Mouse (Mus musculus) intestine, embryonic 14.5 days (tissue): Measurements from ENCODE around the gene Zfp750. TPM values are rescaled to one million over a fixed set of nuclear protein-coding genes. Genes with fewer than 3 reads are reported as not detected.

Experiments
- ATAC-seq: fragments of 200-750 bp; cut with Nextera tagmentation; replicated peaks from 2 replicates; pipeline ENCODE4 v1.8.0; 2017; ENCODE audit warnings: low read depth, moderate number of reproducible peaks, moderate TSS enrichment, moderate library complexity; ENCODE audit not compliant: low FRiP score, low TSS enrichment
- DNase-seq: peaks from one replicate; pipeline ENCODE4 v3.0.0-alpha.2; 2018; ENCODE audit warnings: low spot score
- H3K27ac ChIP-seq: fragments of 300-500 bp; sonication (generic); 2 replicates; pipeline ENCODE4 v1.5.1; 2014; ENCODE audit warnings: low read depth, mild to moderate bottlenecking, control low read depth
- H3K27me3 ChIP-seq: fragments of 300-500 bp; sonication (generic); replicated peaks from 2 replicates; pipeline ENCODE4 v1.6.1; 2014; ENCODE audit warnings: low read length, control low read depth; ENCODE audit not compliant: control insufficient read depth, insufficient read depth
- H3K36me3 ChIP-seq: fragments of 300-500 bp; sonication (generic); 2 replicates; pipeline ENCODE4 v1.6.1; 2014; ENCODE audit warnings: low read length, control low read depth; ENCODE audit not compliant: control insufficient read depth, insufficient read depth
- H3K4me1 ChIP-seq: fragments of 300-500 bp; sonication (generic); replicated peaks from 2 replicates; pipeline ENCODE4 v1.6.1; 2014; ENCODE audit warnings: low read length, control low read depth, mixed read lengths; ENCODE audit not compliant: control insufficient read depth, insufficient read depth
- H3K4me2 ChIP-seq: fragments of 300-500 bp; sonication (generic); 2 replicates; pipeline ENCODE4 v1.6.1; 2014; ENCODE audit warnings: low read length
- H3K4me3 ChIP-seq: fragments of 300-500 bp; sonication (generic); 2 replicates; pipeline ENCODE4 v1.5.1; 2014; ENCODE audit warnings: low read depth, low read length, control low read depth, mixed read lengths
- H3K9ac ChIP-seq: fragments of 300-500 bp; sonication (generic); 2 replicates; pipeline ENCODE4 v1.6.1; 2014; ENCODE audit warnings: mild to moderate bottlenecking, low read length
- H3K9me3 ChIP-seq: fragments of 300-500 bp; sonication (generic); 2 replicates; pipeline ENCODE4 v1.6.1; 2016; ENCODE audit warnings: low read length, control low read depth; ENCODE audit not compliant: control insufficient read depth
- WGBS: fragments of 180-500 bp; shearing (Covaris S2); extraction: QIAGEN DNeasy Blood & Tissue Kit; methylation state at CpG from one replicate; pipeline ENCODE4 v1.1.7; 2014; 5-methylcytosine and 5-hydroxymethylcytosine counted together
- polyA plus RNA-seq: library from polyadenylated mRNA; unstranded; fragments of >200 nt; fragmentation: Nextera tagmentation; extraction: Ambion mirVana; gene quantifications from 2 replicates; pipeline ENCODE4 v1.2.1, GENCODE M21; 2014

The Zfp750 gene
- 0.19 and 0.38 TPM in 2 replicates for polyA plus RNA-seq

DNA sequence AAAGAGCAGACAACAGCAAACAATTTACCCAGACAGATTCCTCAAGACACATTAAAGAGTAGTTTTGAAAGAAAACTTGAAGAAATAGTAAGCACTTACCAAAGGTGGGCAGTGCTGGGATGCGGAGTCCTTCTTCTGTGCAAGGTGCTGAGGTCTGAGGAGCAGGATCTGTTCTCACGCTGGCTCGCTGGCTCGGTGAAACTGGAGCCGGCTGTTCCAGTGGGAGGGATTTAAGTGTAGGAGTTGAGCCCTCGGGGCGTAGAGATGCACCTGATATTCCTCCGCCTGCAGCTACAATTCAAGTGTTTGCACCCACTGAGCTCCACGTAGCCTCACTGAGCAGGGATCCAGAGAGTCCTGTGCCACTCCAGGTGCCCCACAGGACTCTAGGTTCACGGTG lies at the start of gene Zfp750:
Zfp750 (minus strand) TSS at position 203 of the 400 bp plus-strand sequence.
- Histone ChIP-seq H3K27me3 (no peaks in the 10 kb centered on the region), H3K27ac (no peak within 1 kb of the TSS), H3K4me2 (no peak within 1 kb of the TSS), H3K4me3 (no peak within 1 kb of the TSS), H3K4me1 (peaks cover 4% of the 10 kb centered on the region), H3K9ac (no peak within 1 kb of the TSS), H3K36me3 (no peaks in the 10 kb centered on the region), H3K9me3 (no peaks in the 10 kb centered on the region)
- ATAC-seq (no peak), DNase-seq (no peak)
- WGBS = 38% methylated on average over 10 of the region's 10 CpGs

DNA sequence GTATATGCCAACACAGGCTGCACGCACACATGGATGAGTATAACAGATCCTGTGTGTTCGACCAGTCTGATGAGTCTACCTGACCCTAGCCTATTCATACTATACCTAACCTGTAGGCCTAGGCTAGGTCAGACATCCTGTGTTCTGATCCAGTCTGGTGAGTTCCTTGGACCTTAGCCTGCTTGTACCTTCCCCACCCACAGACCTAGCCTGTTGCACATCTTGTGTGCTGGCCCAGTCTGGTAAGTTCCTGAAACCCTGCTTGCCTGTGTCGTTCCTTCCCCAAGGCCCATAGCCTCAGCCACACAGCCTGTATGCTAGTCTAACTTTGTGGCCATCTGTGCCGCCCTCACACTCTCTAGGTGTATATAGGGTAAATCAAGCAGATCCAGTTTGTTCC lies 45.1 kb upstream of the Zfp750 start:
- peaks cover 7% of the 10 kb centered on the region; the same call in 1 of the 2 replicates for H3K36me3 ChIP-seq
- no peak overlapping the region for H3K9ac ChIP-seq
- H3K27me3 ChIP-seq = no peaks in the 10 kb centered on the region
- DNase-seq (no peak), ATAC-seq (no peak)
- H3K4me1 ChIP-seq = no peaks in the 10 kb centered on the region
- no peak overlapping the region for H3K27ac ChIP-seq
- no peaks in the 10 kb centered on the region for H3K9me3 ChIP-seq
- H3K4me3 ChIP-seq = no peak overlapping the region
- no peak overlapping the region for H3K4me2 ChIP-seq
- 95% methylated on average over 4 of the region's 4 CpGs for WGBS

GRCm38 (mm10) chr11:121563312-121563711 lies 44.2 kb upstream of the Zfp750 start:
- H3K9ac ChIP-seq = no peak overlapping the region
- no peak overlapping the region for H3K27ac ChIP-seq
- DNase-seq (no peak), ATAC-seq (no peak)
- H3K4me3 ChIP-seq = no peak overlapping the region
- H3K9me3 ChIP-seq = no peaks in the 10 kb centered on the region
- no peak overlapping the region for H3K4me2 ChIP-seq
- H3K36me3 ChIP-seq = peaks cover 7% of the 10 kb centered on the region; the same call in 1 of the 2 replicates
- H3K4me1 ChIP-seq = no peaks in the 10 kb centered on the region
- no peaks in the 10 kb centered on the region for H3K27me3 ChIP-seq
- 95% methylated on average over 5 of the region's 5 CpGs for WGBS

GRCm38 (mm10) chr11:121560294-121560663 lies 41.1 kb upstream of the Zfp750 start:
- H3K9me3 ChIP-seq = no peaks in the 10 kb centered on the region
- WGBS = 72% methylated on average over 7 of the region's 7 CpGs
- no peak overlapping the region for H3K4me2 ChIP-seq
- no peak overlapping the region for H3K9ac ChIP-seq
- DNase-seq (no peak), ATAC-seq (no peak)
- H3K4me1 ChIP-seq = no peaks in the 10 kb centered on the region
- no peaks in the 10 kb centered on the region for H3K27me3 ChIP-seq
- H3K4me3 ChIP-seq = no peak overlapping the region
- H3K36me3 ChIP-seq = peaks cover 7% of the 10 kb centered on the region; the same call in 1 of the 2 replicates
- no peak overlapping the region for H3K27ac ChIP-seq

DNA sequence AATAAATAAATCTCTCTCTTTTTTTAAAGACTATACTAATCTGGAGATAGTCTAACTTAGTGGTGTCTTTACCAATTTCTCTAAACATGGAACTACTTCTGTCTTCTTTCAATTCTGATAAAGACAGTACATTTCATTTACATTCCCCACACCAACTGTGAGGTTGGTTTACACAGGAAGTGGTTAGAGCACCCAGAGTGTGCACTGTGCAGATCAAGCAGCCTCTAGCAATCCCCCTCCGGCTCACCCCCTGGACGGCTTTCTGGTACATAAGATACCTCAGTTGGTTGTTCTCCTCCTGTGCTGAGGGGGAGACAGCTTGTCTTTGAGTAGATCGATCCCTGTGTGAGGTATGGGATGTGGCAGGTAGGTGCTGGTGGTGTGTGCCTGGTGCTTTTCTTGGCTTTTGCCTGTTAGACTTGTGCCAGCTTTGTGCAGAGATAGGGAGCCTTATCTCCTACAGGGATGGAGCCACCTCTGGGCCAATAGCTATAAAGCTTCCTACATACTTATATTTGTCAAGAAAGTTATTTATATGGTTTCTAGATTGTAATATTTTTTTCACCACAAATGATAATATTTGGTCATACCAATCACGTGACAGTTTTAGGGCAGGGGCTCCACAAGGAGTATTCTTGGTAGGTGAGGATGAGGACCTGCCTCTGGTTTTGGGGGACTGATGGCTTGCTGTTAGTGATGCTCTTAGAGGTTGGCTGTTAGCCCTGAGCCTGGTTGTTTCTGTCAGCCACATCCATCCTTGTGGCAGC lies 40.6 kb upstream of the Zfp750 start:
- H3K36me3 ChIP-seq = 0 out of 2 replicates have a peak, but pooled peaks cover 2% of the 10 kb centered on the region
- no peak overlapping the region for H3K4me2 ChIP-seq
- 86% methylated on average over 4 of the region's 4 CpGs for WGBS
- no peak overlapping the region for H3K9ac ChIP-seq
- no peaks in the 10 kb centered on the region for H3K4me1 ChIP-seq
- no peak overlapping the region for H3K27ac ChIP-seq
- no peaks in the 10 kb centered on the region for H3K9me3 ChIP-seq
- H3K4me3 ChIP-seq = no peak overlapping the region
- DNase-seq (no peak), ATAC-seq (no peak)
- no peaks in the 10 kb centered on the region for H3K27me3 ChIP-seq

DNA sequence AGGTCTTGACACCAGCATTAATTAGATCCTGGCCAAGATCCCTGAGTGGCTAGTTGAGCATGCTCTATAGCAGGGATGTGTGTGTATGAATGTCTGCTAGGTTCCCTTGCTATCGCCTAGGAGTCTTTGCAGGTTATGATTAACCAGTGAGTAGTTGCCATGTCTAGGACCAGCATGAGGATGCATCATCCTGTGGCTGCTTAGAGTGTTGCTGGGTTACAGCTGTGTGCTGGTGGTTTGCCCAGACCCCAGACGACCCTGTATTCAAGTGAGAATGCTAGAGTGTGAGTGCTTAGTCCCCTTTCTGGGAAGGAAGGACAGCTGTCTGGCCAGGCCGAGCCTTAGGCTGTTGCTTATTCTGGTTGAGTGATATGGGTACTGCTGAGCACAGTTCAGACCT lies 39.4 kb upstream of the Zfp750 start:
- no peaks in the 10 kb centered on the region for H3K9me3 ChIP-seq
- no peak overlapping the region for H3K27ac ChIP-seq
- no peak for ATAC-seq
- WGBS = 88% methylated on average over 3 of the region's 3 CpGs
- H3K36me3 ChIP-seq = no peaks in the 10 kb centered on the region
- H3K4me3 ChIP-seq = no peak overlapping the region
- no peaks in the 10 kb centered on the region for H3K4me1 ChIP-seq
- no peak for DNase-seq
- H3K9ac ChIP-seq = no peak overlapping the region
- H3K27me3 ChIP-seq = no peaks in the 10 kb centered on the region
- no peak overlapping the region for H3K4me2 ChIP-seq

- Histone ChIP-seq H3K9ac (no peak overlapping the region), H3K27me3 (no peaks in the 10 kb centered on the region), H3K27ac (no peak overlapping the region), H3K4me1 (no peaks in the 10 kb centered on the region), H3K36me3 (no peaks in the 10 kb centered on the region), H3K4me2 (no peak overlapping the region), H3K4me3 (no peak overlapping the region), H3K9me3 (no peaks in the 10 kb centered on the region)
- ATAC-seq (no peak), DNase-seq (no peak)
- 94% methylated on average over 1 of the region's 1 CpGs for WGBS
These were observed 38.8 kb upstream of the Zfp750 start for GRCm38 (mm10) chr11:121557946-121558345.

DNA sequence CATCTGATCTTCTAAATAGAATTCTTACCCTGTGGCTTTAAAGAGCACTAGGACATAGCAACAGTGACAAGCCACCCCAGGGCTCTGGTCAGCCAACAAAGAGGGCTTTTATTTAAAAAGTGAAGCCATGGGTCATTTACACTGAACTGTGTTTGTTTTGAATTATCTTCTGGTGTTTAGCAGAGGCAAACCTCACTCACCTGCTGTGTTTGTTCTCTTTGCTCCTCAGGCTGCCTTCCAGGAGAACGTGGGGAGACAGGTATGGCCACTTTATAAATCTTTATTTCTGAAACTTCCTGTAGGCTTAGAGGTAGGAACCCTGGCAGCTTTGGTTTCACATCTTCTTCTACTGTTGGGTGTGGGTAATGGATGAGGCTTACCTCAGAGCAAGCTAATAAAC lies 37.6 kb upstream of the Zfp750 start:
- Histone ChIP-seq H3K36me3 (no peaks in the 10 kb centered on the region), H3K27me3 (no peaks in the 10 kb centered on the region), H3K9me3 (no peaks in the 10 kb centered on the region), H3K9ac (no peak overlapping the region), H3K4me3 (no peak overlapping the region), H3K27ac (no peak overlapping the region), H3K4me2 (no peak overlapping the region), H3K4me1 (no peaks in the 10 kb centered on the region; the same call in 1 of the 2 replicates)
- DNase-seq = no peak
- no peak for ATAC-seq
- 59% methylated on average over 1 of the region's 1 CpGs for WGBS

DNA sequence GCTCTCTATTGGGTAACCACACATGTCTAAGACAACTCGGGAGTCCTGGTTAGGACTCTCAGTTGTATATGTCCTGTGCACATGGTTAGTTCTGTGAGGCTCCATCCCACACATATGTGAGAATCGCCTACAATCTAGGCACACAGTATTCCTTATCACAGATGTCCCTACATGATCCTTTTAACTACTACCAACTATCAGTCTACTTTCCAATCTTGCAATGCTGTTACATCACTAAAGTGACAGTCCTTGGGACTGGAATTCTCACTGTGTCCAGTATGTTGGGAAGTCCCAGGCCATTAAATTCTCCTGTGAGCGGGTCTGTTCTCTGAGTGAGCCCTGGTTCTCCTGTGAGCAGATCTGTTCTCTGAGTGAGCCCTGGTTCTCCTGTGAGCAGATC lies 34.3 kb upstream of the Zfp750 start:
- peaks cover 22% of the 10 kb centered on the region for H3K4me1 ChIP-seq
- H3K9me3 ChIP-seq = no peaks in the 10 kb centered on the region
- no peak overlapping the region for H3K4me3 ChIP-seq
- DNase-seq (no peak), ATAC-seq (no peak)
- H3K4me2 ChIP-seq = no peak overlapping the region
- no peaks in the 10 kb centered on the region for H3K36me3 ChIP-seq
- no peak overlapping the region for H3K27ac ChIP-seq
- H3K9ac ChIP-seq = no peak overlapping the region
- H3K27me3 ChIP-seq = no peaks in the 10 kb centered on the region
- WGBS = 94% methylated on average over 3 of the region's 3 CpGs
